Mouse (Mus musculus) splenic B cell, adult 2 months (primary cell): ENCODE measurements around the gene Aspscr1.
A peak's percentile ranks its signal among the peaks of the same experiment; 100 is the strongest.

Experiments used
- DNase-seq: peaks from one replicate; pipeline ENCODE4 v3.0.0-alpha.2; 2011; ENCODE audit warnings: low read depth, low spot score
- H3K27me3 ChIP-seq: 2 replicates; pipeline ENCODE4 v1.6.1; 2012; ENCODE audit warnings: mild to moderate bottlenecking, low read length, moderate library complexity, mixed read lengths; ENCODE audit not compliant: control insufficient read depth, poor library complexity, insufficient read depth, severe bottlenecking
- H3K36me3 ChIP-seq: 2 replicates; pipeline ENCODE4 v1.6.1; 2012; ENCODE audit warnings: mild to moderate bottlenecking, low read length, moderate library complexity, mixed read lengths; ENCODE audit not compliant: control insufficient read depth, poor library complexity, insufficient read depth, severe bottlenecking

Gene Aspscr1

GRCm38 (mm10) chr11:120632559-120633519, 39.9 kb upstream of the Aspscr1 start:
- Histone ChIP-seq H3K36me3 (no peaks in the 10 kb centered on the region), H3K27me3 (no peaks in the 10 kb centered on the region)
- DNase-seq = peak; percentile 62

- DNase-seq = peak; percentile 95
These were observed 39.0 kb upstream of the Aspscr1 start, which contains the start of gene Mafg for GRCm38 (mm10) chr11:120633520-120634343. TSS of gene Mafg (minus strand) at chr11:120633600.

GRCm38 (mm10) chr11:120634810-120635209, 38.0 kb upstream of the Aspscr1 start:
- no peaks in the 10 kb centered on the region for H3K27me3 ChIP-seq
- no peaks in the 10 kb centered on the region for H3K36me3 ChIP-seq
- no peak for DNase-seq

More at GRCm38 (mm10) chr11:120633520-120634343, 39.0 kb upstream of the Aspscr1 start, which contains the start of gene Mafg:
- Histone ChIP-seq H3K27me3 (no peaks in the 10 kb centered on the region), H3K36me3 (no peaks in the 10 kb centered on the region)

GRCm38 (mm10) chr11:120641255-120641654, 31.5 kb upstream of the Aspscr1 start:
- no peak for DNase-seq
- no peaks in the 10 kb centered on the region for H3K36me3 ChIP-seq
- no peaks in the 10 kb centered on the region for H3K27me3 ChIP-seq

GRCm38 (mm10) chr11:120641869-120642268, 30.9 kb upstream of the Aspscr1 start:
- H3K36me3 ChIP-seq = no peaks in the 10 kb centered on the region
- no peak for DNase-seq
- H3K27me3 ChIP-seq = no peaks in the 10 kb centered on the region

- peak; percentile 28 for DNase-seq
- H3K36me3 ChIP-seq = no peaks in the 10 kb centered on the region
These were observed 29.7 kb upstream of the Aspscr1 start for GRCm38 (mm10) chr11:120642939-120643600.

GRCm38 (mm10) chr11:120643601-120643987, 29.2 kb upstream of the Aspscr1 start, which contains the start of gene Pycr1:
TSS of gene Pycr1 (minus strand) at chr11:120643769.
- H3K27me3 ChIP-seq = no peaks in the 10 kb centered on the region
- no peaks in the 10 kb centered on the region for H3K36me3 ChIP-seq
- DNase-seq = peak; percentile 92

More at GRCm38 (mm10) chr11:120642939-120643600, 29.7 kb upstream of the Aspscr1 start:
- H3K27me3 ChIP-seq = no peaks in the 10 kb centered on the region

- DNase-seq = no peak
- H3K27me3 ChIP-seq = no peaks in the 10 kb centered on the region
- no peaks in the 10 kb centered on the region for H3K36me3 ChIP-seq
These were observed 25.5 kb upstream of the Aspscr1 start for GRCm38 (mm10) chr11:120647047-120647830.

GRCm38 (mm10) chr11:120648001-120648476, 24.7 kb upstream of the Aspscr1 start, which contains the start of gene Myadml2:
TSS of gene Myadml2 (minus strand) at chr11:120648158.
- Histone ChIP-seq H3K27me3 (no peaks in the 10 kb centered on the region), H3K36me3 (no peaks in the 10 kb centered on the region)
- DNase-seq = no peak

- DNase-seq = no peak
- Histone ChIP-seq H3K27me3 (no peaks in the 10 kb centered on the region), H3K36me3 (no peaks in the 10 kb centered on the region)
These were observed 20.9 kb upstream of the Aspscr1 start for GRCm38 (mm10) chr11:120651872-120652271.

GRCm38 (mm10) chr11:120654741-120655140, 18.0 kb upstream of the Aspscr1 start:
- DNase-seq = no peak
- no peaks in the 10 kb centered on the region for H3K36me3 ChIP-seq
- H3K27me3 ChIP-seq = no peaks in the 10 kb centered on the region

GRCm38 (mm10) chr11:120657301-120657700, 15.5 kb upstream of the Aspscr1 start:
- no peak for DNase-seq
- no peaks in the 10 kb centered on the region for H3K27me3 ChIP-seq
- H3K36me3 ChIP-seq = no peaks in the 10 kb centered on the region

GRCm38 (mm10) chr11:120658876-120659410, 13.8 kb upstream of the Aspscr1 start:
- peak; percentile 81 for DNase-seq
- no peaks in the 10 kb centered on the region for H3K36me3 ChIP-seq
- H3K27me3 ChIP-seq = no peaks in the 10 kb centered on the region; the same call in 1 of the 2 replicates
